ENCODE assay signal across 8 mouse cellular contexts in the genomic region with DNA sequence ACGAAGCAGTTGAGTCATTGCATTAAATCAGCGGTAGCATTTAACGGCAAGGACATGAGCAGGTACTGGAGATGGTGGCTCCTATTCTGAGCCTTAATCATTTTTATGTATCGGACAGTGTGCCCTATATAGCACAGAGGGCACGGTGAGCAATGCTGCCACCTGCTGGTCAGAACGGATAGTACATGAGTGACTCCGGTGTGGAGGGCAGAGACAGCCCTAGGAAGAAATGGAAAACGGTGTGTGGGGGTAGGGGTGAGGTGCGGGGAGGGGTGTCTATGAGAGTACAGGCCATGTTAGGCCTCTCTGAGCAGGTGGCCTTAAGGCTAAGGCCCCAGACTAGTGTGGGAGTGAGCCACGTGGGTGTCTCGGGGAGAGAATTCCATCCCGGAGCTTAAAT. TPM values are rescaled to one million over a fixed set of nuclear protein-coding genes. Genes with fewer than 3 reads are reported as not detected.
DNase-seq lines count a peak whose midpoint lies in the region; ATAC-seq lines count a peak whose summit lies in the region.

No protein-coding gene starts in this region.

- H3K4me1 ChIP-seq in heart, embryonic 12.5 days (replicated peaks): no peaks in the 10 kb centered on the region
- peaks cover 2% of the 10 kb centered on the region for H3K4me1 ChIP-seq in forebrain, embryonic 10.5 days
- H3K4me1 ChIP-seq in hindbrain, embryonic 12.5 days: no peaks in the 10 kb centered on the region

- H3K4me3 ChIP-seq in heart, embryonic 12.5 days: no peak overlapping the region
- H3K4me3 ChIP-seq in forebrain, embryonic 10.5 days: no peak overlapping the region
- H3K4me3 ChIP-seq in hindbrain, embryonic 12.5 days: no peak overlapping the region

- H3K27me3 ChIP-seq in heart, embryonic 12.5 days (replicated peaks): no peaks in the 10 kb centered on the region
- no peaks in the 10 kb centered on the region for H3K27me3 ChIP-seq in forebrain, embryonic 10.5 days (ENCODE audit: poor library complexity, severe bottlenecking)
- H3K27me3 ChIP-seq in hindbrain, embryonic 12.5 days: no peaks in the 10 kb centered on the region

- peaks cover 21% of the 10 kb centered on the region for H3K36me3 ChIP-seq in heart, embryonic 12.5 days
- peaks cover 21% of the 10 kb centered on the region for H3K36me3 ChIP-seq in forebrain, embryonic 10.5 days (replicated peaks)
- peaks cover 18% of the 10 kb centered on the region for H3K36me3 ChIP-seq in hindbrain, embryonic 12.5 days

- H3K9me3 ChIP-seq in heart, embryonic 12.5 days (replicated peaks): peaks cover 5% of the 10 kb centered on the region; the same call in 1 of the 2 replicates
- H3K9me3 ChIP-seq in forebrain, embryonic 10.5 days: no peaks in the 10 kb centered on the region; the same call in 1 of the 2 replicates
- no peaks in the 10 kb centered on the region for H3K9me3 ChIP-seq in hindbrain, embryonic 12.5 days (replicated peaks)

- DNase-seq in heart, adult 11 months: peak; percentile 82
- DNase-seq in c-Kit-positive CD71-positive TER-119-positive erythroid progenitor cells, embryonic 14.5 days (ENCODE audit: low spot score): peak; percentile 65
- DNase-seq in forebrain, embryonic 10.5 days (ENCODE audit: extremely low spot score, low spot score): peak; percentile 70
- peak; percentile 53 to 54 for DNase-seq in left cerebral cortex, postnatal 25 days (ENCODE audit: low spot score in 2 of 2)
- DNase-seq in mesoderm, embryonic 11.5 days (ENCODE audit: low read depth, low spot score): peak; percentile 76
- peak; percentile 61 to 83 for DNase-seq in spleen, postnatal 10 days (ENCODE audit: low spot score in 2 of 2)

- H3K9ac ChIP-seq in heart, embryonic 12.5 days: no peak overlapping the region
- H3K9ac ChIP-seq in hindbrain, embryonic 12.5 days: no peak overlapping the region

- WGBS in heart, embryonic 12.5 days: 26% methylated on average over 12 of the region's 12 CpGs
- WGBS in forebrain, embryonic 10.5 days: 31% methylated on average over 12 of the region's 12 CpGs
- WGBS in hindbrain, embryonic 12.5 days: 28% methylated on average over 12 of the region's 12 CpGs

- no peak overlapping the region for H3K27ac ChIP-seq in heart, embryonic 12.5 days (ENCODE audit: poor library complexity, severe bottlenecking)
- H3K27ac ChIP-seq in forebrain, embryonic 10.5 days: no peak overlapping the region
- H3K27ac ChIP-seq in hindbrain, embryonic 12.5 days: no peak overlapping the region

- intact Hi-C loops in left cerebral cortex, postnatal 25 days (cut with DNase I): no loop called here

- ATAC-seq in heart, embryonic 12.5 days (ENCODE audit: insufficient number of reproducible peaks, low FRiP score): no peak; the same call in 1 of the 2 replicates
- peak; percentile 72; the same call in 1 of the 2 replicates for ATAC-seq in hindbrain, embryonic 12.5 days (ENCODE audit: low FRiP score)

- no peak overlapping the region for H3K4me2 ChIP-seq in heart, embryonic 12.5 days
- no peak overlapping the region for H3K4me2 ChIP-seq in hindbrain, embryonic 12.5 days (replicated peaks)

RNA-seq across cellular contexts. Expression of a gene that starts 26.8 kb away (rescaled TPM):
- 19.3 and 21.3 TPM in 2 replicates for polyA plus RNA-seq in heart, embryonic 12.5 days (2016; fragmentation: Nextera tagmentation; extraction: Ambion mirVana)
- polyA plus RNA-seq in forebrain, embryonic 10.5 days (2016; fragmentation: Nextera tagmentation; extraction: Ambion mirVana): 24.9 and 25.3 TPM in 2 replicates
- 30.8 and 32.7 TPM in 2 replicates for polyA plus RNA-seq in hindbrain, embryonic 12.5 days (2016; fragmentation: Nextera tagmentation; extraction: Ambion mirVana)
- 10 to 100 TPM; 17.7 to 27.1 TPM for total RNA-seq in left cerebral cortex, postnatal 25 days (2021)

RNA-seq across cellular contexts. Expression of a gene that starts 28.3 kb away (rescaled TPM):
- 0.10 and 0.13 TPM in 2 replicates for polyA plus RNA-seq in heart, embryonic 12.5 days (2016; fragmentation: Nextera tagmentation; extraction: Ambion mirVana)
- polyA plus RNA-seq in forebrain, embryonic 10.5 days (2016; fragmentation: Nextera tagmentation; extraction: Ambion mirVana): 0.27 and 0.70 TPM in 2 replicates
- polyA plus RNA-seq in hindbrain, embryonic 12.5 days (2016; fragmentation: Nextera tagmentation; extraction: Ambion mirVana): 1.9 and 2.2 TPM in 2 replicates
- total RNA-seq in left cerebral cortex, postnatal 25 days (2021): 100 to 1,000 TPM; 137 to 150 TPM

RNA-seq across cellular contexts. Expression of a gene that starts 38.3 kb away (rescaled TPM):
- 426 and 432 TPM in 2 replicates for polyA plus RNA-seq in heart, embryonic 12.5 days (2016; fragmentation: Nextera tagmentation; extraction: Ambion mirVana)
- polyA plus RNA-seq in forebrain, embryonic 10.5 days (2016; fragmentation: Nextera tagmentation; extraction: Ambion mirVana): 1,091 and 1,094 TPM in 2 replicates
- 542 and 547 TPM in 2 replicates for polyA plus RNA-seq in hindbrain, embryonic 12.5 days (2016; fragmentation: Nextera tagmentation; extraction: Ambion mirVana)
- total RNA-seq in left cerebral cortex, postnatal 25 days (2021): 100 to 1,000 TPM; 150 to 162 TPM
